In the genomic region with DNA sequence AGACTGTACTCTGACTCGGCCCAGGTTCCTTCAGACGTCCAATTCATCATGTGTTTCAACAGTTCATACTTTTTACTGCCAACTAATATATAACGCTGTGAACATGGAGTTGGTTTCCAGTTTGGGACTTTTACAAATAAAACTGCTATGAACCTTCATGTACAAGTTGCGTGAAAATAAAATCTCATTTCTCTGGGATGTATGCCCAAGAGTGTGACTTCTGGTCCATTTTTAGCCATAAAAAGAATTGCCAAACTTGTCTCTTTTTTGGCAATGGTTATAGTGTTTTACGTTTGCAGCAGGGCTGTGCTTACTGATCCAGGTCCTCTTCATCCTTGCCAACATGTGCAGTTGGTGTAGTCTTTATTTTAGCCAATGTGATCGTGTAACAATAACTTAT, we compare ENCODE assay signal across 24 mouse cellular contexts.
"Had no signal": no experiment of that assay in that cellular context is flagged by ENCODE, and none has a peak within 500 bp of the region (broad histone marks: within the 10 kb centered on the region; RNA-seq: fewer than 3 reads in every experiment).

No protein-coding gene starts in this region.

- H3K36me3 ChIP-seq: heart, embryonic 10.5 days; heart, embryonic 12.5 days; hindbrain, embryonic 10.5 days; hindbrain, embryonic 12.5 days; intestine, embryonic 15.5 days; liver, embryonic 12.5 days had no signal

- H3K9ac ChIP-seq: heart, embryonic 12.5 days; hindbrain, embryonic 12.5 days; hindbrain, embryonic 14.5 days; intestine, embryonic 15.5 days; limb, embryonic 13.5 days; liver, embryonic 12.5 days; liver, embryonic 14.5 days had no signal

- H3K27ac ChIP-seq: gastrocnemius, adult 2 months; heart, embryonic 10.5 days; hindbrain, embryonic 10.5 days; hindbrain, embryonic 12.5 days; hindbrain, embryonic 14.5 days; intestine, embryonic 15.5 days; layer of hippocampus, adult 2 months; left cerebral cortex, adult 2 months; liver, embryonic 12.5 days; liver, embryonic 14.5 days had no signal

- H3K4me1 ChIP-seq: intestine, embryonic 15.5 days; liver, embryonic 12.5 days had no signal

- H3K27me3 ChIP-seq: heart, embryonic 12.5 days; hindbrain, embryonic 12.5 days; intestine, embryonic 15.5 days; limb, embryonic 13.5 days; liver, embryonic 12.5 days had no signal

- H3K4me3 ChIP-seq: gastrocnemius, adult 2 months; heart, embryonic 10.5 days; heart, embryonic 12.5 days; hindbrain, embryonic 10.5 days; hindbrain, embryonic 12.5 days; intestine, embryonic 15.5 days; layer of hippocampus, adult 2 months; left cerebral cortex, adult 2 months; limb, embryonic 13.5 days; liver, embryonic 12.5 days had no signal

- ATAC-seq: hindbrain, embryonic 16.5 days; inflammation-experienced regulatory T-cells, adult 6 months; intestine, embryonic 15.5 days; intestine, postnatal 0 days; liver, embryonic 12.5 days had no signal

- DNase-seq: gastrocnemius, adult 2 months; gastrocnemius, postnatal 10 days; gastrocnemius, postnatal 25 days; heart, postnatal 10 days; heart, postnatal 4 days; kidney, adult 18-20 months; kidney, adult 8-10 months; kidney, postnatal 10 days; kidney, postnatal 25 days; kidney, postnatal 4 days had no signal
